Mouse (Mus musculus) bone marrow macrophage, adult 2 months (primary cell): ENCODE measurements around the gene Frmd8.

Experiments used
- CTCF ChIP-seq: IDR thresholded peaks from 2 replicates; pipeline ENCODE4 v1.5.1; 2012; ENCODE audit warnings: low read depth, mild to moderate bottlenecking, low read length, moderate library complexity
- POLR2A ChIP-seq: IDR thresholded peaks from 2 replicates; pipeline ENCODE4 v1.6.1; 2012; ENCODE audit warnings: mild to moderate bottlenecking, low read depth, low read length, borderline replicate concordance

DNA sequence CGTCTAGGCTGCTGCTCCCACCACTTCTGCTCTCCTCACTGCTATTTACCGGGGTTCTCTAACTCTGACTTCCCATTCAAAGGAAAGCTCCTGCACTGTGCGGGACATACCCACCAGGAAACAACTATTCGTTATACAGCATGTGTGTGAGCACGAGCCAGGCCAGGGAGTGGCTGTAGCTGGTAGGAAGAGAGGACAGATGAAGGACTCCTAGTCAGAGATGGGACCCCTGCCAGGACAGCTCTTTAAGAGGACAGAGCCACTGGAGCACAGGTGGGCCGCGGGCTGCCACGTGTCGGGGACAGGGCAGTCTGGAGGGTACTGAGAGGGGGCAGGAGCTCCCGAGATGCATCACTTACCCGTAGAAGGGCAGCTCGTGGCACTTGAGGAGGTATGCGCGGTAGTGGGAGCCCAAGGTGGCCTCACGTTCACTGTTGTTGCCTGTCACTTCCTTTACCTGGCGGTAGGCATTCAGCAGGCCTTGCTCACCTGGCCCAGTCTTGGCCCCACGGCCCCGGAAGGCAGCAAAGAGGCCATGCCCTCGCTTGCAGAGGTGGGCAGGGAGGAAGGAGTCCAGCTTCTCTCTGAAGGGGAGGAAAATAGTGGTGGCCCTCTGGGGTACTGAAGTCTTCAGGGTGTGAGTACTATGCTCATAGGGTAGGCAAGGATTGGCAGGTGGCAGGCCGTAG lies 10.2 kb downstream of the Frmd8 start:
- TF ChIP-seq POLR2A, result no peak
- TF ChIP-seq CTCF, result no peak
